Mouse (Mus musculus) olfactory bulb, adult 2 months (tissue): ENCODE results near the gene Lmtk2. TPM values are rescaled to one million over a fixed set of nuclear protein-coding genes. Genes with fewer than 3 reads are reported as not detected.
A peak's percentile ranks its signal among the peaks of the same experiment; 100 is the strongest.

Experiments
- H3K27ac ChIP-seq: fragments of 200-500 bp; 2 replicates; pipeline ENCODE4 v1.5.1; 2012; ENCODE audit warnings: low read depth, low read length; ENCODE audit not compliant: insufficient read depth
- H3K4me1 ChIP-seq: fragments of 200-500 bp; 2 replicates; pipeline ENCODE4 v1.6.1; 2012; ENCODE audit warnings: low read length; ENCODE audit not compliant: control insufficient read depth, insufficient read depth
- H3K4me3 ChIP-seq: fragments of 200-500 bp; 2 replicates; pipeline ENCODE4 v1.5.1; 2012; ENCODE audit warnings: mild to moderate bottlenecking, low read depth, low read length, moderate library complexity; ENCODE audit not compliant: insufficient read depth
- CTCF ChIP-seq: fragments of 200-500 bp; IDR thresholded peaks from 2 replicates; pipeline ENCODE4 v1.5.1; 2012; ENCODE audit warnings: low read depth, mild to moderate bottlenecking, low read length, moderate library complexity; ENCODE audit not compliant: insufficient read depth
- POLR2A ChIP-seq: fragments of 200-500 bp; IDR thresholded peaks from 2 replicates; pipeline ENCODE4 v1.6.1; 2012; ENCODE audit warnings: mild to moderate bottlenecking, low read depth, low read length, moderate library complexity; ENCODE audit not compliant: insufficient read depth
- WGBS: fragments of 180-500 bp; shearing (Covaris S2); methylation state at CpG from one replicate; pipeline ENCODE4 v1.1.7; 2018; 5-methylcytosine and 5-hydroxymethylcytosine counted together
- polyA plus RNA-seq: library from polyadenylated mRNA; stranded (reverse); fragments of >200 nt; gene quantifications from 2 replicates; pipeline ENCODE4 v1.2.4, GENCODE M21; 2012; ENCODE audit warnings: low replicate concordance; ENCODE audit not compliant: missing spikeins, insufficient read depth, insufficient read length

Lmtk2 gene
- not detected in 2 replicates for polyA plus RNA-seq

GRCm38 (mm10) chr5:144100149-144100935, at the start of gene Lmtk2:
Gene Lmtk2, plus strand, starts transcription at chr5:144100436.
- H3K27ac ChIP-seq: peak within 1 kb of the TSS; percentile 56
- under 1% methylated on average over 90 of the region's 90 CpGs for WGBS
- TF ChIP-seq CTCF (peak; percentile 79), POLR2A (peak; percentile 96)
- H3K4me3 ChIP-seq: peak within 1 kb of the TSS; percentile 63
- H3K4me1 ChIP-seq: peaks cover 8% of the 10 kb centered on the region; the same call in 1 of the 2 replicates

- TF ChIP-seq POLR2A (no peak), CTCF (no peak)
- no peak overlapping the region for H3K27ac ChIP-seq
Observed at GRCm38 (mm10) chr5:144051268-144051667, 49.0 kb upstream of the Lmtk2 start.

GRCm38 (mm10) chr5:144053450-144053849, 46.8 kb upstream of the Lmtk2 start:
- 37% methylated on average over 3 of the region's 3 CpGs for WGBS
- Histone ChIP-seq H3K27ac (no peak overlapping the region), H3K4me1 (peaks cover 5% of the 10 kb centered on the region; the same call in 1 of the 2 replicates), H3K4me3 (no peak overlapping the region)
- no peak for TF ChIP-seq POLR2A
- no peak for TF ChIP-seq CTCF

More at GRCm38 (mm10) chr5:144051268-144051667, 49.0 kb upstream of the Lmtk2 start:
- Histone ChIP-seq H3K4me1 (peaks cover 10% of the 10 kb centered on the region), H3K4me3 (no peak overlapping the region)

GRCm38 (mm10) chr5:144054340-144054739, 45.9 kb upstream of the Lmtk2 start:
- Histone ChIP-seq H3K4me3 (no peak overlapping the region), H3K27ac (no peak overlapping the region), H3K4me1 (peaks cover 5% of the 10 kb centered on the region; the same call in 1 of the 2 replicates)
- no peak for TF ChIP-seq CTCF
- TF ChIP-seq POLR2A: no peak
- WGBS: 83% methylated on average over 6 of the region's 6 CpGs

GRCm38 (mm10) chr5:144064093-144064492, 36.1 kb upstream of the Lmtk2 start:
- Histone ChIP-seq H3K27ac (no peak overlapping the region), H3K4me3 (no peak overlapping the region), H3K4me1 (no peaks in the 10 kb centered on the region)
- TF ChIP-seq POLR2A (no peak), CTCF (no peak)
- 53% methylated on average over 5 of the region's 5 CpGs for WGBS

GRCm38 (mm10) chr5:144066036-144066435, 34.2 kb upstream of the Lmtk2 start:
- Histone ChIP-seq H3K4me3 (no peak overlapping the region), H3K27ac (no peak overlapping the region), H3K4me1 (no peaks in the 10 kb centered on the region)
- WGBS: 75% methylated on average over 2 of the region's 2 CpGs
- TF ChIP-seq POLR2A (no peak), CTCF (no peak)

- H3K27ac ChIP-seq: no peak overlapping the region
- TF ChIP-seq CTCF (no peak), POLR2A (no peak)
- 100% methylated on average over 1 of the region's 1 CpGs for WGBS
- H3K4me1 ChIP-seq: no peaks in the 10 kb centered on the region
- H3K4me3 ChIP-seq: no peak overlapping the region
Observed at GRCm38 (mm10) chr5:144070064-144070463, 30.2 kb upstream of the Lmtk2 start.

- WGBS: 37% methylated on average over 1 of the region's 1 CpGs
- no peak overlapping the region for H3K4me3 ChIP-seq
- H3K27ac ChIP-seq: no peak overlapping the region
- TF ChIP-seq POLR2A (no peak), CTCF (no peak)
- H3K4me1 ChIP-seq: no peaks in the 10 kb centered on the region
Observed at GRCm38 (mm10) chr5:144071249-144071648, 29.0 kb upstream of the Lmtk2 start.

GRCm38 (mm10) chr5:144077541-144077940, 22.7 kb upstream of the Lmtk2 start:
- WGBS: 39% methylated on average over 1 of the region's 1 CpGs
- peak overlapping the region; percentile 66; the same call in 1 of the 2 replicates for H3K27ac ChIP-seq

More at GRCm38 (mm10) chr5:144077541-144077940, 22.7 kb upstream of the Lmtk2 start:
- H3K4me1 ChIP-seq: peaks cover 3% of the 10 kb centered on the region; the same call in 1 of the 2 replicates
- TF ChIP-seq POLR2A (no peak), CTCF (no peak)
- no peak overlapping the region for H3K4me3 ChIP-seq
